Mouse (Mus musculus) layer of hippocampus, adult 8-10 months (tissue): ENCODE measurements around the gene Ube2n. TPM values are rescaled to one million over a fixed set of nuclear protein-coding genes. Genes with fewer than 3 reads are reported as not detected.

Experiments used
- DNase-seq, 2 experiments: peaks; one replicate each; pipeline ENCODE4 v3.0.0; 2022; ENCODE audit warnings: low spot score in 2 of 2
- microRNA-seq, 2 experiments: library from miRNA; unstranded; fragments of <30 nt; microRNA quantifications; one replicate each; pipeline ENCODE4 v1.2.0; 2022
- total RNA-seq, 4 experiments: library from RNA; stranded (reverse); gene quantifications; 2 replicates each; pipeline ENCODE4 v1.2.4; 2022

Ube2n gene
- total RNA-seq, 4 experiments from 2014 or later = 176 to 226 (median 205) TPM

GRCm38 (mm10) chr10:95590196-95590595, 75.3 kb downstream of the Ube2n start:
- DNase-seq = no peak

GRCm38 (mm10) chr10:95591257-95591656, 76.3 kb downstream of the Ube2n start:
- no peak for DNase-seq

GRCm38 (mm10) chr10:95594414-95594813, 79.5 kb downstream of the Ube2n start:
- no peak for DNase-seq

Small RNA genes lying within 50 kb of the gene (microRNA-seq; reads per million reads assigned to microRNA genes)
- 4.5 reads per million in 2 experiments for gene Mir3058

Other genes with a start within 250 kb of the Ube2n start
- 10 to 100 TPM in 1 of 4 experiments, 1 to 10 TPM in 3; 6.4 to 10.0 (median 8.0) TPM for gene Cradd, start 191.0 kb upstream of the Ube2n start, total RNA-seq
- 10 to 100 TPM; 32.4 to 40.8 (median 38.9) TPM for gene Socs2, start 98.0 kb upstream of the Ube2n start, total RNA-seq
- gene Mrpl42, start 13.2 kb upstream of the Ube2n start, total RNA-seq = 10 to 100 TPM; 66.9 to 73.8 (median 71.5) TPM
- gene Nudt4, start 49.0 kb downstream of the Ube2n start, total RNA-seq = 10 to 100 TPM; 72.5 to 74.3 (median 73.6) TPM
- not detected for gene Anapc15-ps, start 158.3 kb downstream of the Ube2n start, total RNA-seq